Mouse (Mus musculus) lung, embryonic 14.5 days (tissue): ENCODE measurements at regions not wholly inside any gene's neighbourhood (a gene's known extent, or its start where the extent isn't known, plus 50 kb on each side); places are given as distances from the start of the nearest gene placed in this dataset.

ENCODE experiments used
- ATAC-seq: fragments of 200-750 bp; cut with Nextera tagmentation; 2 replicates; pipeline ENCODE4 v1.8.0; 2017; ENCODE audit warnings: mild to moderate bottlenecking, moderate TSS enrichment, moderate library complexity; ENCODE audit not compliant: insufficient read depth
- DNase-seq: peaks from one replicate; pipeline ENCODE4 v3.0.0-alpha.2; 2015
- H3K27ac ChIP-seq: fragments of 300-500 bp; sonication (generic); 2 replicates; pipeline ENCODE4 v1.5.1; 2014; ENCODE audit warnings: low read depth, mild to moderate bottlenecking, moderate library complexity
- H3K27me3 ChIP-seq: fragments of 300-500 bp; sonication (generic); 2 replicates; pipeline ENCODE4 v1.6.1; 2014; ENCODE audit warnings: low read length, control low read depth; ENCODE audit not compliant: insufficient read depth
- H3K36me3 ChIP-seq: fragments of 300-500 bp; sonication (generic); 2 replicates; pipeline ENCODE4 v1.6.1; 2014; ENCODE audit warnings: control low read depth; ENCODE audit not compliant: insufficient read depth
- H3K4me1 ChIP-seq: fragments of 300-500 bp; sonication (generic); 2 replicates; pipeline ENCODE4 v1.6.1; 2014; ENCODE audit warnings: antibody characterized with exemption, control low read depth; ENCODE audit not compliant: insufficient read depth
- H3K4me2 ChIP-seq: fragments of 300-500 bp; sonication (generic); 2 replicates; pipeline ENCODE4 v1.6.1; 2014; ENCODE audit warnings: mild to moderate bottlenecking
- H3K4me3 ChIP-seq: fragments of 300-500 bp; sonication (generic); 2 replicates; pipeline ENCODE4 v1.5.1; 2014; ENCODE audit warnings: low read depth, low read length
- H3K9ac ChIP-seq: fragments of 300-500 bp; sonication (generic); 2 replicates; pipeline ENCODE4 v1.6.1; 2014
- H3K9me3 ChIP-seq: fragments of 300-500 bp; sonication (generic); 2 replicates; pipeline ENCODE4 v1.6.1; 2016; ENCODE audit warnings: low read depth, low read length, control low read depth
- CTCF ChIP-seq: IDR thresholded peaks from 2 replicates; pipeline ENCODE4 v1.5.1; 2016; ENCODE audit warnings: antibody characterized with exemption, low read depth
- WGBS: fragments of 180-500 bp; shearing (Covaris S2); extraction: QIAGEN DNeasy Blood & Tissue Kit; methylation state at CpG from one replicate; pipeline ENCODE4 v1.1.7; 2014; 5-methylcytosine and 5-hydroxymethylcytosine counted together

DNA sequence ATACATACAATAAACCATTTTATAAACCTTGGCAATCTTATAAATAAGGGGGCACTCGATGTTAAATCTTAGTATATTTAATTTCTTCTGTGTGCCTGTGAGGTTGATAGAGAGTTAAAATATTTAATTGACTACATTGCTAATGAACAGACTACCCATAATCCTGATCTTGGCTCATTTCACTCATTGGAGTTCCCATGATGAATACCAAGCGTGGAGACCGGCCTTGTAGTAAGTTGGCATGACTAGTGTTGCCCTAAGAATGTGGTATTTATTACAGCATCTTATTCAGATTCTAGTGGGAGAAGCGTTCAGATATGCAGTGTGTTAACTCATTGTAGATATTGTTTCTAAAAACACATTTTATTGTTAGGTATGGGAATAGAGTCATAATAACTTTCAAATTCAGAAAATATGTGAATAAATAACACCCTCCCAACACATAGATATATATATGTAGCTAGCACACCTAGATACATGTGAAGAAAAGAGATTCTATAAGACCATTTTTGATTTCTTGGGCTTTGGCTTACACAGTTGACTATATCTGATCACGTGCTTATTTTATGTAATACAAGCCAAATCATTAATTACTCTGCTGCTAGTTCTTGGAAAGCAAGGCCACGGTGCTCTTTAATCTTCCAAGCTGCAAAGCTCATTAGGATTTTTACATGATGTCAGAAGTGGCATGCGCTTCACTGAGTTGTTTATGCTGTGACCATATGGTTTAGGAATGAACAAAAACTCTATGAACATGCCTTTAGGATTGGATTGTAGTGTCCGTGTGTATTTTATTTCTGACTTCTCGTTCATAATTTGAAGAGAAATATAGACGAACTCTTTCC, 232.0 kb downstream of the Mef2c start:
- Histone ChIP-seq H3K4me1 (no peaks in the 10 kb centered on the region), H3K4me2 (no peak overlapping the region), H3K27ac (no peak overlapping the region), H3K27me3 (peaks cover 89% of the 10 kb centered on the region), H3K9me3 (no peaks in the 10 kb centered on the region), H3K36me3 (no peaks in the 10 kb centered on the region), H3K9ac (no peak overlapping the region), H3K4me3 (no peak overlapping the region)
- TF ChIP-seq CTCF = no peak
- DNase-seq (peak; percentile 0), ATAC-seq (no peak)
- 49% methylated on average over 10 of the region's 10 CpGs for WGBS

DNA sequence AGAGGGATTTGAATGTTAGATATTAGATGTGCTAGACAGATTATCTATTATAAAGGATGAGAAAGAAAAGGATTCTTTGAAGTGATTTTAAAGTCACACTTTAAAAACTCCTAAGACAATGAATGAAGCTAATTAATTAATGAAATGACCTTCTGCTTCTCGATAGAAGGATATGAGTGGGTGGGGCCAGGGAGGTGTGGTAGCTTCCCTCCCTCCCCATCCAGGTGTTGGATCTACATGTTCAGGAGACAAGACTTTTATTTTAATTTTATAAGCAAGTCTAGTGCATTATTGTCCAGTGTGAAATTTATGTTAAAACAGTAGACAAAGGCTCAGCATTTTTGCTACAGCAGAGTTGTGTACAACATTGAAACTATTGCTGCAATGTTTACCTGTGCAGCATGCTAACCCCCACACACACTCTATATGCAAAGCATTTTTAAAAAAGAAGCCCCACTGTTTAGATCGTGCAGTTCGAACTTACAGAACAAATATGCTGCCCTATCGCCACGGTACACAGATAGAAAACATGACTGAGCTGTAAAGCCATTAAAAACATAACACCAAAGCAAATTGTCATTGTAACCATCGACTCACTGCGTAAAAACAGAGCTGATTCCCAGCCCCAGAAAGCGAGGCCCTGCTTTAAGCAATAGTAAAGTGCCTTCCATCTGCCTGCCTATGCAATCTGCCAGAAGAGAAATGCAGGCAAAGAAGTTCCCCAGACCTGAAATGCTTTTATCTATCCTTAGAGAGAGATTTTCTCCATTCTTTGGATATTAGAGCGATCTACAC, 233.4 kb downstream of the Mef2c start:
- Histone ChIP-seq H3K4me2 (no peak overlapping the region), H3K4me3 (no peak overlapping the region; the same call in 1 of the 2 replicates)

DNA sequence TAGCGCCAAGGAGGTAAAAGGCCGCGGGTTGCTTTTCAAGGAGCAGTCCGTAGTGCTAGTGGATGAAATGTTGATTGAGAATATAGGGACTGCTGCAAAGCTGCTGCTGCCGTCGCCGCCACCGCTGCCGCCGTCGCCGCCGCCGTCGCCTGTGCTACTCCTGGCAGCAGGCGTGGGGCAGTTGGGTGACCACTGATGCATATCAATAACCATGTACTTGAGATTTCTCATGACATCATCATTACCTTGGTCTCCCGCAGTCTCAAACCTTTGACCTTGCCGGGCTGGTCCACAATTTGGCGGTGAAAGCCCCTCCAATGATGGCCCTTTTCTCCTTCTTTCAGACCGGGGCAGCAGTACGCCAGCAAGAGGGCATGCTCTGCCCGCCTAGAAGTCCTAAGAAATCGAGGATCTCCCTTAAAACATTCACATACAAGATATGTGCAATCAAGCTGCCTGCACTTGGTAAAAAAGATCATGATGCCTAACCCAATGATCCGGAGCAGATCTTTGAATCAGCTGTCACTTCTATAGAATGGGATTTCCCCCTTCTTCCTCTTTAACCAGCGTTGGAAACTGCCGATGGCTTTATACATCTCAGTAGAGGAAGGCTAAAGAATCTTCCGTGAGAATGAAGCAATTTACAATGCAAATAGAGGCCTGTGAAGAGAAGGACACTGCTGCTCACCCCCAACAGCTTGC, 234.1 kb downstream of the Mef2c start:
- H3K4me3 ChIP-seq = peak overlapping the region; percentile 15; the same call in 1 of the 2 replicates
- DNase-seq = no peak
- WGBS = 1% methylated on average over 27 of the region's 27 CpGs
- no peaks in the 10 kb centered on the region for H3K4me1 ChIP-seq
- ATAC-seq = no peak
- TF ChIP-seq CTCF = no peak
- H3K27me3 ChIP-seq = peaks cover 78% of the 10 kb centered on the region
- H3K4me2 ChIP-seq = peak overlapping the region; percentile 43; the same call in 1 of the 2 replicates
- H3K27ac ChIP-seq = no peak overlapping the region
- H3K9ac ChIP-seq = no peak overlapping the region
- no peaks in the 10 kb centered on the region for H3K36me3 ChIP-seq
- H3K9me3 ChIP-seq = no peaks in the 10 kb centered on the region

More for the DNA sequence above, 233.4 kb downstream of the Mef2c start:
- Histone ChIP-seq H3K27ac (no peak overlapping the region), H3K4me1 (no peaks in the 10 kb centered on the region), H3K9me3 (no peaks in the 10 kb centered on the region), H3K9ac (no peak overlapping the region), H3K27me3 (peaks cover 83% of the 10 kb centered on the region), H3K36me3 (no peaks in the 10 kb centered on the region)
- TF ChIP-seq CTCF = no peak
- WGBS = 9% methylated on average over 9 of the region's 9 CpGs
- DNase-seq = no peak
- ATAC-seq = no peak

- no peaks in the 10 kb centered on the region for H3K4me1 ChIP-seq
- no peak overlapping the region for H3K9ac ChIP-seq
- peak overlapping the region; percentile 15; the same call in 1 of the 2 replicates for H3K4me3 ChIP-seq
- peak overlapping the region; percentile 43 for H3K4me2 ChIP-seq
- H3K9me3 ChIP-seq = no peaks in the 10 kb centered on the region
- DNase-seq (no peak), ATAC-seq (no peak)
- no peaks in the 10 kb centered on the region for H3K36me3 ChIP-seq
- no peak overlapping the region for H3K27ac ChIP-seq
- H3K27me3 ChIP-seq = peaks cover 72% of the 10 kb centered on the region
- TF ChIP-seq CTCF = no peak
- 5% methylated on average over 12 of the region's 12 CpGs for WGBS
Observed at GRCm38 (mm10) chr13:83738528-83738981, 234.7 kb downstream of the Mef2c start.

DNA sequence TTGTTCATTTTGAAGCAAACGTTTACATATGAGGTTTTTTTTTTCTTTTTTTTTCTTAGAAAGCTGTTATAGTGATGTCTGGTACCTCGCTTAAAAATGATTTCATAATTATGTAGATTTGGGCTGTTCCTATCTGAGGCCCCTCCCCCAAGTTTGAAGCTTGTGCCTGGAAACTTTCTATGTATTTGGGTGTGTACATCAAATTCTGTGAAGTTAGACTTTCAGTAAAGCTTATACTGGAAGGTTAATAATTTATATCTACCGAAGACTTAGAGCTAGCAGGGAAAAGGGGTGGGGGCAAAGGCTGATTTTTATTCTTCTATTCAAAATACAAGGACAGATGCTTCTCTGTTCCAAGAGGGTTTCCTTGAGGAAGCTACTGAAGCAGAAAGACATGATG, 235.3 kb downstream of the Mef2c start:
- H3K9me3 ChIP-seq = no peaks in the 10 kb centered on the region
- ATAC-seq (no peak), DNase-seq (no peak)
- no peaks in the 10 kb centered on the region for H3K4me1 ChIP-seq
- no peak overlapping the region for H3K27ac ChIP-seq
- peaks cover 67% of the 10 kb centered on the region for H3K27me3 ChIP-seq
- TF ChIP-seq CTCF = no peak
- no peak overlapping the region for H3K4me3 ChIP-seq
- 14% methylated on average over 3 of the region's 3 CpGs for WGBS
- H3K9ac ChIP-seq = no peak overlapping the region
- no peaks in the 10 kb centered on the region for H3K36me3 ChIP-seq
- H3K4me2 ChIP-seq = peak overlapping the region; percentile 11; the same call in 1 of the 2 replicates

- ATAC-seq = no peak
- no peak overlapping the region for H3K27ac ChIP-seq
Observed at GRCm38 (mm10) chr13:83739541-83740061, 235.8 kb downstream of the Mef2c start.

More at GRCm38 (mm10) chr13:83739541-83740061, 235.8 kb downstream of the Mef2c start:
- Histone ChIP-seq H3K4me3 (no peak overlapping the region), H3K9me3 (no peaks in the 10 kb centered on the region), H3K9ac (no peak overlapping the region), H3K4me2 (peak overlapping the region; percentile 11; the same call in 1 of the 2 replicates), H3K36me3 (no peaks in the 10 kb centered on the region), H3K27me3 (peaks cover 68% of the 10 kb centered on the region), H3K4me1 (no peaks in the 10 kb centered on the region)
- TF ChIP-seq CTCF = no peak
- DNase-seq = no peak
- 6% methylated on average over 15 of the region's 15 CpGs for WGBS
